Mouse (Mus musculus) kidney, adult 2 months (tissue): ENCODE results near the gene Mark4.

Experiments
- CTCF ChIP-seq: fragments of 200-500 bp; conservative IDR thresholded peaks from 2 replicates; pipeline ENCODE4 v1.5.1; 2011; ENCODE audit warnings: low read depth, mild to moderate bottlenecking, control low read depth, low read length, moderate library complexity, mixed read lengths; ENCODE audit not compliant: insufficient read depth, insufficient read length
- POLR2A ChIP-seq: fragments of 200-500 bp; IDR thresholded peaks from one replicate; pipeline ENCODE4 v1.6.1; 2011; ENCODE audit warnings: low read depth, low read length, control low read depth

- TF ChIP-seq CTCF: no peak
- no peak for TF ChIP-seq POLR2A
Observed at GRCm38 (mm10) chr7:19426349-19426748, 32.3 kb downstream of the Mark4 start.
